Mouse (Mus musculus): ENCODE measurements at regions not wholly inside any gene's neighbourhood (a gene's known extent, or its start where the extent isn't known, plus 50 kb on each side); places are given as distances from the start of the nearest gene placed in this dataset.

- no peak overlapping the region for H3K27ac ChIP-seq (ENCODE audit: low read depth, low read length)
- H3K27me3 ChIP-seq (ENCODE audit: insufficient read depth, low read length) = no peaks in the 10 kb centered on the region
- no peak overlapping the region for H3K4me3 ChIP-seq (ENCODE audit: low read depth, low read length)
- WGBS = 75% methylated on average over 6 of the region's 6 CpGs
- TF ChIP-seq CTCF (IDR thresholded peaks at IDR 0.05) = no peak
- no peaks in the 10 kb centered on the region for H3K9me3 ChIP-seq (ENCODE audit: low read length)
- no peak overlapping the region for H3K9ac ChIP-seq (replicated peaks; ENCODE audit: low read length, poor library complexity, severe bottlenecking)
- no peak overlapping the region for H3K4me2 ChIP-seq (ENCODE audit: low read depth, low read length, poor library complexity, severe bottlenecking)
- DNase-seq (ENCODE audit: low spot score) = no peak
- H3K4me1 ChIP-seq (ENCODE audit: insufficient read depth, low read length) = no peaks in the 10 kb centered on the region
- H3K36me3 ChIP-seq (ENCODE audit: insufficient read depth, low read length) = no peaks in the 10 kb centered on the region
- ATAC-seq (ENCODE audit: low FRiP score) = no peak
These were observed 123.2 kb downstream of the Gm13691 start for GRCm38 (mm10) chr2:84113562-84113961.

GRCm38 (mm10) chr2:84119839-84120238, 129.5 kb downstream of the Gm13691 start:
- WGBS = 90% methylated on average over 2 of the region's 2 CpGs
- H3K9me3 ChIP-seq (ENCODE audit: low read length) = no peaks in the 10 kb centered on the region
- no peak overlapping the region for H3K4me2 ChIP-seq (ENCODE audit: low read depth, low read length, poor library complexity, severe bottlenecking)
- no peak overlapping the region for H3K4me3 ChIP-seq (ENCODE audit: low read depth, low read length)
- no peaks in the 10 kb centered on the region for H3K36me3 ChIP-seq (ENCODE audit: insufficient read depth, low read length)
- no peaks in the 10 kb centered on the region for H3K4me1 ChIP-seq (ENCODE audit: insufficient read depth, low read length)
- DNase-seq (ENCODE audit: low spot score) (no peak), ATAC-seq (ENCODE audit: low FRiP score) (no peak)
- H3K9ac ChIP-seq (replicated peaks; ENCODE audit: low read length, poor library complexity, severe bottlenecking) = no peak overlapping the region
- TF ChIP-seq CTCF (IDR thresholded peaks at IDR 0.05) = no peak
- no peaks in the 10 kb centered on the region for H3K27me3 ChIP-seq (ENCODE audit: insufficient read depth, low read length)
- no peak overlapping the region for H3K27ac ChIP-seq (ENCODE audit: low read depth, low read length)

GRCm38 (mm10) chr2:84127586-84127985, 137.2 kb downstream of the Gm13691 start:
- WGBS = 84% methylated on average over 3 of the region's 3 CpGs
- Histone ChIP-seq H3K9me3 (ENCODE audit: low read length) (no peaks in the 10 kb centered on the region), H3K4me3 (ENCODE audit: low read depth, low read length) (no peak overlapping the region), H3K36me3 (ENCODE audit: insufficient read depth, low read length) (no peaks in the 10 kb centered on the region), H3K27ac (ENCODE audit: low read depth, low read length) (no peak overlapping the region), H3K4me2 (ENCODE audit: low read depth, low read length, poor library complexity, severe bottlenecking) (no peak overlapping the region), H3K4me1 (ENCODE audit: insufficient read depth, low read length) (no peaks in the 10 kb centered on the region), H3K27me3 (ENCODE audit: insufficient read depth, low read length) (no peaks in the 10 kb centered on the region), H3K9ac (replicated peaks; ENCODE audit: low read length, poor library complexity, severe bottlenecking) (no peak overlapping the region)
- TF ChIP-seq CTCF (IDR thresholded peaks at IDR 0.05) = no peak
- DNase-seq (ENCODE audit: low spot score) (peak; percentile 14), ATAC-seq (ENCODE audit: low FRiP score) (no peak)

GRCm38 (mm10) chr2:84161742-84162141, 171.4 kb downstream of the Gm13691 start:
- Histone ChIP-seq H3K9ac (replicated peaks; ENCODE audit: low read length, poor library complexity, severe bottlenecking) (no peak overlapping the region), H3K9me3 (ENCODE audit: low read length) (no peaks in the 10 kb centered on the region), H3K27ac (ENCODE audit: low read depth, low read length) (no peak overlapping the region), H3K4me1 (ENCODE audit: insufficient read depth, low read length) (no peaks in the 10 kb centered on the region), H3K4me2 (ENCODE audit: low read depth, low read length, poor library complexity, severe bottlenecking) (no peak overlapping the region), H3K27me3 (ENCODE audit: insufficient read depth, low read length) (no peaks in the 10 kb centered on the region), H3K4me3 (ENCODE audit: low read depth, low read length) (no peak overlapping the region), H3K36me3 (ENCODE audit: insufficient read depth, low read length) (no peaks in the 10 kb centered on the region)
- DNase-seq (ENCODE audit: low spot score) = no peak
- TF ChIP-seq CTCF (IDR thresholded peaks at IDR 0.05) = no peak
- ATAC-seq (ENCODE audit: low FRiP score) = no peak

GRCm38 (mm10) chr2:84173450-84173849, 183.1 kb downstream of the Gm13691 start:
- ATAC-seq (ENCODE audit: low FRiP score) (0 out of 2 replicates have a peak, but pooled peaks have one; percentile 23), DNase-seq (ENCODE audit: low spot score) (peak; percentile 14)
- no peak overlapping the region for H3K4me3 ChIP-seq (ENCODE audit: low read depth, low read length)
- no peak for TF ChIP-seq CTCF (IDR thresholded peaks at IDR 0.05)
- no peak overlapping the region for H3K9ac ChIP-seq (replicated peaks; ENCODE audit: low read length, poor library complexity, severe bottlenecking)
- H3K27me3 ChIP-seq (ENCODE audit: insufficient read depth, low read length) = no peaks in the 10 kb centered on the region
- peak overlapping the region; percentile 38; the same call in 1 of the 2 replicates for H3K27ac ChIP-seq (ENCODE audit: low read depth, low read length)
- H3K9me3 ChIP-seq (ENCODE audit: low read length) = no peaks in the 10 kb centered on the region
- no peaks in the 10 kb centered on the region for H3K36me3 ChIP-seq (ENCODE audit: insufficient read depth, low read length)
- no peaks in the 10 kb centered on the region for H3K4me1 ChIP-seq (ENCODE audit: insufficient read depth, low read length)
- 58% methylated on average over 3 of the region's 3 CpGs for WGBS
- no peak overlapping the region for H3K4me2 ChIP-seq (ENCODE audit: low read depth, low read length, poor library complexity, severe bottlenecking)

DNA sequence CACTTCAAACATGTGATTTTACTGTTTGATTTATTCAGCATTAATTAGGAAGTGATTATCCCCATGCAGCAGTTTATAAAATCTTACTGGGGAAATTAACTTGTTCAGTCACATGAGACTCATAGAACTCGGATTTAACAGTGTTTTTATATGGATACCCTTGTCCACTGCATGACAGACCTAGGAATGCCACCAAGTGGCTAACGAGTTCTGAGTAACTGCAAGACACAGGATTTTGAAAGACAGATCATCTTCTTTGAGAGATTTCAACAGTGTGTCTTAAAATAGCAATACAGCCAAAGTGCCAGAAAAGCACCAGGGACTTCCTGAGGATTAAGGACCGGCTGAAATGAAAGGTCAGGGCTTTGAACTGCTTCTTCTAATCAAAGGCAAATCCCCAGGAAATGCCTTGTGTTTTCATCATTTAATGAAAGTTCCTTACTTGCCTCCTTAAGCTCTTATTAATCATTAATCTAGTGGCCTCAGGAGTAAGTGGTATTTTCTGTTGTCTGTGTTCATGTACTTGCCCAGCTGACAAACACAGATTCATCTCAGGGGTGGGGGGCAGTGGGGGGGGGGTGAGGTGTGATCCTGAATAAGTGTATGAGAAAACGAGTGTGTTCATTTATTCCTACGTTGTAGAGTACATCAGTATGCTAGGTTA, 193.4 kb downstream of the Gm13691 start:
- Histone ChIP-seq H3K36me3 (ENCODE audit: insufficient read depth, low read length) (no peaks in the 10 kb centered on the region), H3K4me3 (ENCODE audit: low read depth, low read length) (no peak overlapping the region), H3K4me2 (ENCODE audit: low read depth, low read length, poor library complexity, severe bottlenecking) (no peak overlapping the region), H3K9ac (replicated peaks; ENCODE audit: low read length, poor library complexity, severe bottlenecking) (no peak overlapping the region), H3K4me1 (ENCODE audit: insufficient read depth, low read length) (no peaks in the 10 kb centered on the region), H3K9me3 (ENCODE audit: low read length) (no peaks in the 10 kb centered on the region), H3K27ac (ENCODE audit: low read depth, low read length) (no peak overlapping the region), H3K27me3 (ENCODE audit: insufficient read depth, low read length) (no peaks in the 10 kb centered on the region)
- 15% methylated on average over 5 of the region's 5 CpGs for WGBS
- no peak for ATAC-seq (ENCODE audit: low FRiP score)
- TF ChIP-seq CTCF (IDR thresholded peaks at IDR 0.05) = no peak
- DNase-seq (ENCODE audit: low spot score) = peak; percentile 7
